Mouse (Mus musculus) MEL (cell line): ENCODE results near the gene Ints7. TPM values are rescaled to one million over a fixed set of nuclear protein-coding genes. Genes with fewer than 3 reads are reported as not detected.

ENCODE experiments used
- DNase-seq: peaks from one replicate; pipeline ENCODE4 v3.0.0; 2011; ENCODE audit warnings: low read depth, low spot score
- H3K27ac ChIP-seq: 2 replicates; pipeline ENCODE4 v1.5.1; 2012; ENCODE audit warnings: low read depth, mild to moderate bottlenecking, control low read depth, low read length, moderate library complexity; ENCODE audit not compliant: control insufficient read depth
- H3K27me3 ChIP-seq, 2 experiments: fragments of 150-350 bp in 1 of 2; sonication (generic) in 1 of 2; 2 replicates each; pipeline ENCODE4 v1.6.1; 2012; ENCODE audit warnings: low read length in 2 of 2, mild to moderate bottlenecking in 2 of 2, improper control_type of control experiment in 1 of 2, moderate library complexity in 1 of 2; ENCODE audit not compliant: insufficient read depth in 2 of 2, control insufficient read depth in 1 of 2
- H3K36me3 ChIP-seq, 2 experiments: 2 replicates each; pipeline ENCODE4 v1.6.1; 2012 to 2014; ENCODE audit warnings: low read length in 2 of 2, improper control_type of control experiment in 1 of 2, inconsistent platforms in 1 of 2, mild to moderate bottlenecking in 1 of 2; ENCODE audit not compliant: insufficient read depth in 2 of 2, control insufficient read depth in 1 of 2
- H3K4me1 ChIP-seq, 2 experiments: fragments of 150-350 bp in 1 of 2; sonication (generic) in 1 of 2; 2 replicates each; pipeline ENCODE4 v1.6.1; 2012; ENCODE audit warnings: low read length in 2 of 2, improper control_type of control experiment in 1 of 2, mild to moderate bottlenecking in 1 of 2; ENCODE audit not compliant: insufficient read depth in 2 of 2, control insufficient read depth in 1 of 2
- H3K4me3 ChIP-seq, 2 experiments: fragments of 150-350 bp in 1 of 2; sonication (generic) in 1 of 2; 2 replicates each; pipeline ENCODE4 v1.5.1; 2012; ENCODE audit warnings: low read depth in 2 of 2, low read length in 2 of 2, mild to moderate bottlenecking in 2 of 2, moderate library complexity in 2 of 2, control low read depth in 1 of 2, improper control_type of control experiment in 1 of 2; ENCODE audit not compliant: control insufficient read depth in 1 of 2, insufficient read depth in 1 of 2
- H3K79me2 ChIP-seq: 2 replicates; pipeline ENCODE4 v1.6.1; 2012; ENCODE audit warnings: mild to moderate bottlenecking, low read length, moderate library complexity; ENCODE audit not compliant: control insufficient read depth, poor library complexity, insufficient read depth
- H3K9ac ChIP-seq: 2 replicates; pipeline ENCODE4 v1.6.1; 2012; ENCODE audit warnings: low read depth, mild to moderate bottlenecking, control low read depth, low read length, moderate library complexity; ENCODE audit not compliant: control insufficient read depth, poor library complexity, severe bottlenecking
- H3K9me3 ChIP-seq: fragments of 150-350 bp; sonication (generic); replicated peaks from 2 replicates; pipeline ENCODE4 v1.6.1; 2012; ENCODE audit warnings: mild to moderate bottlenecking, low read length, improper control_type of control experiment, moderate library complexity; ENCODE audit not compliant: insufficient read depth
- BHLHE40 ChIP-seq: IDR thresholded peaks from 2 replicates; pipeline ENCODE4 v1.6.1; 2012; ENCODE audit warnings: low read depth, mild to moderate bottlenecking, inconsistent platforms, low read length, improper control_type of control experiment, borderline replicate concordance
- CHD1 ChIP-seq: IDR thresholded peaks from 2 replicates; pipeline ENCODE4 v1.6.1; 2012; ENCODE audit warnings: low read depth, mild to moderate bottlenecking, inconsistent platforms, low read length, improper control_type of control experiment
- CHD2 ChIP-seq: IDR thresholded peaks from 2 replicates; pipeline ENCODE4 v1.6.1; 2011; ENCODE audit warnings: low read length, improper control_type of control experiment
- CTCF ChIP-seq, 3 experiments: IDR thresholded peaks in 2 of 3; conservative IDR thresholded peaks in 1 of 3; 2 replicates each; pipeline ENCODE4 v1.5.1; 2011 to 2012; ENCODE audit warnings: low read length in 3 of 3, low read depth in 2 of 3, mild to moderate bottlenecking in 2 of 3, improper control_type of control experiment in 1 of 3, inconsistent platforms in 1 of 3, mixed read lengths in 1 of 3, moderate library complexity in 1 of 3; ENCODE audit not compliant: control insufficient read depth in 1 of 3, insufficient read depth in 1 of 3, poor library complexity in 1 of 3, severe bottlenecking in 1 of 3
- E2F4 ChIP-seq: IDR thresholded peaks from 2 replicates; pipeline ENCODE4 v1.6.1; 2011; ENCODE audit warnings: low read depth, low read length, improper control_type of control experiment, borderline replicate concordance
- EP300 ChIP-seq, 2 experiments: IDR thresholded peaks; 2 replicates each; pipeline ENCODE4 v1.6.1; 2011; ENCODE audit warnings: improper control_type of control experiment in 2 of 2, low read length in 2 of 2, low read depth in 1 of 2, mild to moderate bottlenecking in 1 of 2
- ETS1 ChIP-seq: IDR thresholded peaks from 2 replicates; pipeline ENCODE4 v1.6.1; 2012; ENCODE audit warnings: low read depth, mild to moderate bottlenecking, inconsistent platforms, low read length, improper control_type of control experiment, moderate library complexity
- GABPA ChIP-seq: IDR thresholded peaks from 2 replicates; pipeline ENCODE4 v1.6.1; 2012; ENCODE audit warnings: low read depth, mild to moderate bottlenecking, inconsistent platforms, low read length, improper control_type of control experiment, moderate library complexity
- GATA1 ChIP-seq: IDR thresholded peaks from 2 replicates; pipeline ENCODE4 v1.6.1; 2011; ENCODE audit warnings: low read depth, low read length, improper control_type of control experiment
- JUND ChIP-seq: IDR thresholded peaks from 2 replicates; pipeline ENCODE4 v1.6.1; 2011; ENCODE audit warnings: low read depth, mild to moderate bottlenecking, improper control_type of control experiment, low read length
- KAT2A ChIP-seq: conservative IDR thresholded peaks from 2 replicates; pipeline ENCODE4 v1.6.1; 2012; ENCODE audit warnings: low read depth, low read length, improper control_type of control experiment, inconsistent platforms
- MAFK ChIP-seq: IDR thresholded peaks from 2 replicates; pipeline ENCODE4 v1.6.1; 2011; ENCODE audit warnings: low read depth, mild to moderate bottlenecking, low read length, improper control_type of control experiment, borderline replicate concordance
- MEF2A ChIP-seq: IDR thresholded peaks from 2 replicates; pipeline ENCODE4 v1.6.1; 2014; ENCODE audit warnings: low read depth, mild to moderate bottlenecking, inconsistent platforms, low read length, improper control_type of control experiment; ENCODE audit not compliant: poor library complexity, insufficient replicate concordance, severe bottlenecking; ENCODE audit errors: extremely low read depth
- MYB ChIP-seq: IDR thresholded peaks from 2 replicates; pipeline ENCODE4 v1.6.1; 2011; ENCODE audit warnings: mild to moderate bottlenecking, low read depth, low read length, improper control_type of control experiment
- POLR2AphosphoS2 ChIP-seq: IDR thresholded peaks from 2 replicates; pipeline ENCODE4 v1.6.1; 2011; ENCODE audit warnings: low read length, improper control_type of control experiment
- RCOR1 ChIP-seq: IDR thresholded peaks from 2 replicates; pipeline ENCODE4 v1.6.1; 2012; ENCODE audit warnings: low read depth, mild to moderate bottlenecking, inconsistent platforms, low read length, improper control_type of control experiment
- TAL1 ChIP-seq: IDR thresholded peaks from 2 replicates; pipeline ENCODE4 v1.6.1; 2012; ENCODE audit warnings: mild to moderate bottlenecking, inconsistent platforms, low read length, moderate library complexity, mixed read lengths
- TCF12 ChIP-seq: IDR thresholded peaks from 2 replicates; pipeline ENCODE4 v1.6.1; 2014; ENCODE audit warnings: low read depth, mild to moderate bottlenecking, inconsistent platforms, low read length, improper control_type of control experiment, moderate library complexity
- ZC3H11A ChIP-seq: IDR thresholded peaks from 2 replicates; pipeline ENCODE4 v1.6.1; 2012; ENCODE audit warnings: low read depth, mild to moderate bottlenecking, inconsistent platforms, low read length, improper control_type of control experiment
- ZKSCAN1 ChIP-seq: IDR thresholded peaks from 2 replicates; pipeline ENCODE4 v1.6.1; 2012; ENCODE audit warnings: low read depth, mild to moderate bottlenecking, inconsistent platforms, low read length, improper control_type of control experiment, moderate library complexity
- ZNF384 ChIP-seq: IDR thresholded peaks from 2 replicates; pipeline ENCODE4 v1.6.1; 2012; ENCODE audit warnings: low read depth, mild to moderate bottlenecking, inconsistent platforms, low read length, improper control_type of control experiment
- polyA plus RNA-seq, 2 experiments: library from polyadenylated mRNA; stranded (reverse) in 1 of 2; unstranded in 1 of 2; fragments of >175 nt in 1 of 2; fragments of >200 nt in 1 of 2; gene quantifications; 2 replicates each; pipeline versions ENCODE4 v1.2.1 to v1.2.4; 2012; ENCODE audit warnings: low replicate concordance in 2 of 2, low read depth in 1 of 2; ENCODE audit not compliant: insufficient read length in 2 of 2, insufficient read depth in 1 of 2, missing spikeins in 1 of 2
- total RNA-seq: library from RNA; depleted of rRNA; stranded (reverse); fragments of 300-350 nt; gene quantifications from 2 replicates; pipeline ENCODE4 v1.2.3, GENCODE M21; 2012

Gene Ints7
- total and polyA plus RNA-seq, 3 experiments, result 44.2 to 84.5 (median 83.5) TPM

GRCm38 (mm10) chr1:191534896-191535295, 40.5 kb upstream of the Ints7 start:
- no peak overlapping the region for H3K27ac ChIP-seq
- no peak overlapping the region for H3K9ac ChIP-seq
- no peaks in the 10 kb centered on the region for H3K9me3 ChIP-seq
- no peaks in the 10 kb centered on the region for H3K4me1 ChIP-seq
- no peak overlapping the region for H3K4me3 ChIP-seq
- peaks cover 0 to 20% of the 10 kb centered on the region in 2 experiments; a peak in 3 of 4 replicates for H3K36me3 ChIP-seq
- peak; percentile 22; the same call in 1 of the 2 replicates for TF ChIP-seq POLR2AphosphoS2
- TF ChIP-seq EP300 (IDR thresholded peaks at IDR 0.05; ENCODE audit: low read depth in 1 of 2, low read length in 2 of 2), result no peak
- no peak for DNase-seq
- H3K79me2 ChIP-seq, result no peaks in the 10 kb centered on the region
- H3K27me3 ChIP-seq, result no peaks in the 10 kb centered on the region

GRCm38 (mm10) chr1:191540300-191540699, 35.1 kb upstream of the Ints7 start:
- Histone ChIP-seq H3K27me3 (no peaks in the 10 kb centered on the region), H3K9ac (no peak overlapping the region), H3K4me3 (no peak overlapping the region), H3K4me1 (no peaks in the 10 kb centered on the region), H3K36me3 (peaks cover 2 to 41% of the 10 kb centered on the region in 2 experiments), H3K27ac (no peak overlapping the region), H3K9me3 (no peaks in the 10 kb centered on the region), H3K79me2 (no peaks in the 10 kb centered on the region; the same call in 1 of the 2 replicates)
- no peak for TF ChIP-seq TAL1
- no peak for TF ChIP-seq KAT2A
- TF ChIP-seq ZNF384, result peak; percentile 78
- TF ChIP-seq BHLHE40, result no peak
- DNase-seq, result no peak

- Histone ChIP-seq H3K4me3 (no peak overlapping the region), H3K9ac (no peak overlapping the region), H3K9me3 (no peaks in the 10 kb centered on the region), H3K27me3 (no peaks in the 10 kb centered on the region), H3K27ac (no peak overlapping the region), H3K79me2 (no peaks in the 10 kb centered on the region; the same call in 1 of the 2 replicates), H3K36me3 (peaks cover 2 to 42% of the 10 kb centered on the region in 2 experiments), H3K4me1 (no peaks in the 10 kb centered on the region)
- TF ChIP-seq ZKSCAN1 (no peak), GABPA (no peak), TCF12 (no peak), GATA1 (no peak), TAL1 (no peak), MAFK (no peak), ETS1 (no peak), ZC3H11A (no peak), E2F4 (no peak), MEF2A (no peak), EP300 (IDR thresholded peaks at IDR 0.05; ENCODE audit: low read depth in 1 of 2, low read length in 2 of 2) (no peak), CHD1 (no peak), CHD2 (no peak), JUND (no peak), MYB (no peak), CTCF (IDR thresholded peaks at IDR 0.05 in 2 of 3, conservative IDR thresholded peaks at IDR 0.05 in 1 of 3; ENCODE audit: control insufficient read depth in 1 of 3, insufficient read depth in 1 of 3, low read depth in 2 of 3, low read length in 3 of 3, poor library complexity in 1 of 3, severe bottlenecking in 1 of 3) (no peak), RCOR1 (no peak), BHLHE40 (no peak)
- DNase-seq, result no peak
Measured at GRCm38 (mm10) chr1:191541014-191541413, 34.4 kb upstream of the Ints7 start.
